Mouse (Mus musculus) MEL (cell line): Measurements from ENCODE around the gene Ogfod2.

ENCODE experiments used
- CTCF ChIP-seq, 3 experiments: IDR thresholded peaks in 2 of 3; conservative IDR thresholded peaks in 1 of 3; 2 replicates each; pipeline ENCODE4 v1.5.1; 2011 to 2012; ENCODE audit warnings: low read length in 3 of 3, low read depth in 2 of 3, mild to moderate bottlenecking in 2 of 3, improper control_type of control experiment in 1 of 3, inconsistent platforms in 1 of 3, mixed read lengths in 1 of 3, moderate library complexity in 1 of 3; ENCODE audit not compliant: control insufficient read depth in 1 of 3, insufficient read depth in 1 of 3, poor library complexity in 1 of 3, severe bottlenecking in 1 of 3
- GABPA ChIP-seq: IDR thresholded peaks from 2 replicates; pipeline ENCODE4 v1.6.1; 2012; ENCODE audit warnings: low read depth, mild to moderate bottlenecking, inconsistent platforms, low read length, improper control_type of control experiment, moderate library complexity
- KAT2A ChIP-seq: conservative IDR thresholded peaks from 2 replicates; pipeline ENCODE4 v1.6.1; 2012; ENCODE audit warnings: low read depth, low read length, improper control_type of control experiment, inconsistent platforms
- MAX ChIP-seq: IDR thresholded peaks from 2 replicates; pipeline ENCODE4 v1.6.1; 2011; ENCODE audit warnings: low read length, improper control_type of control experiment
- MYB ChIP-seq: IDR thresholded peaks from 2 replicates; pipeline ENCODE4 v1.6.1; 2011; ENCODE audit warnings: mild to moderate bottlenecking, low read depth, low read length, improper control_type of control experiment
- POLR2A ChIP-seq, 2 experiments: IDR thresholded peaks; 2 replicates each; pipeline ENCODE4 v1.6.1; 2011 to 2012; ENCODE audit warnings: low read length in 2 of 2, mild to moderate bottlenecking in 2 of 2, control low read depth in 1 of 2, improper control_type of control experiment in 1 of 2, low read depth in 1 of 2, moderate library complexity in 1 of 2; ENCODE audit not compliant: control insufficient read depth in 1 of 2, insufficient read depth in 1 of 2, poor library complexity in 1 of 2
- SIN3A ChIP-seq: IDR thresholded peaks from 2 replicates; pipeline ENCODE4 v1.6.1; 2012; ENCODE audit warnings: low read length, improper control_type of control experiment, inconsistent platforms
- TAL1 ChIP-seq: IDR thresholded peaks from 2 replicates; pipeline ENCODE4 v1.6.1; 2012; ENCODE audit warnings: mild to moderate bottlenecking, inconsistent platforms, low read length, moderate library complexity, mixed read lengths
- TBP ChIP-seq: IDR thresholded peaks from 2 replicates; pipeline ENCODE4 v1.8.0; 2011; ENCODE audit warnings: low read depth, low read length, improper control_type of control experiment
- USF1 ChIP-seq: IDR thresholded peaks from 2 replicates; pipeline ENCODE4 v1.6.1; 2014; ENCODE audit warnings: low read depth, mild to moderate bottlenecking, inconsistent platforms, low read length, improper control_type of control experiment, moderate library complexity
- USF2 ChIP-seq, 2 experiments: IDR thresholded peaks; 2 replicates each; pipeline ENCODE4 v1.6.1; 2011 to 2012; ENCODE audit warnings: improper control_type of control experiment in 2 of 2, low read length in 2 of 2, borderline replicate concordance in 1 of 2, inconsistent platforms in 1 of 2, low read depth in 1 of 2, mild to moderate bottlenecking in 1 of 2; ENCODE audit not compliant: insufficient read depth in 1 of 2
- ZMIZ1 ChIP-seq: IDR thresholded peaks from 2 replicates; pipeline ENCODE4 v1.6.1; 2012; ENCODE audit warnings: low read depth, mild to moderate bottlenecking, inconsistent platforms, low read length, improper control_type of control experiment, moderate library complexity

DNA sequence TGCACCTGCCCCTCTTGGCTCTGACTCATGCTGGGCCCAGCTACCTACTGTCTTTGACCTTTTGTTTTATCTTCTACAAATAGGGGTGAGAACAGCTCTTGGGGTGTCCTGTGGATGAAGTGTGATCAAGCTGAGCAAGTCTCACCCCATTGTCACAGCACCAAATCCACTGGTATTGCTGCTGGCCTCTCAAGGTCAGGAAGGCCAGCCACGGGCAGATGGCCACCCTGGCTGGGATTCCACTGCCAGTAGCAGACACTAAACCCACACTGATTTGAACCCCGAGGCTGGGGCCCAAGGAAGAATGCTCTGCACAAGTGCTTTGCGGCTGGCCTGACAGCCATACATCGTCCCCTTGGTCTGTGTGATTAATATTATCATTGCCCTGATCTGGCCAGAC, 46.2 kb downstream of the Ogfod2 start:
- TF ChIP-seq SIN3A = no peak
- TF ChIP-seq ZMIZ1 = no peak
- no peak for TF ChIP-seq CTCF (IDR thresholded peaks at IDR 0.05 in 2 of 3, conservative IDR thresholded peaks at IDR 0.05 in 1 of 3; ENCODE audit: control insufficient read depth in 1 of 3, insufficient read depth in 1 of 3, low read depth in 2 of 3, low read length in 3 of 3, poor library complexity in 1 of 3, severe bottlenecking in 1 of 3)
- TF ChIP-seq POLR2A (IDR thresholded peaks at IDR 0.05; ENCODE audit: control insufficient read depth in 1 of 2, insufficient read depth in 1 of 2, low read depth in 1 of 2, low read length in 2 of 2, poor library complexity in 1 of 2) = no peak
- TF ChIP-seq KAT2A = no peak
- TF ChIP-seq MAX = no peak
- no peak for TF ChIP-seq TAL1
- no peak for TF ChIP-seq USF1
- no peak for TF ChIP-seq GABPA
- no peak for TF ChIP-seq USF2 (IDR thresholded peaks at IDR 0.05; ENCODE audit: borderline replicate concordance in 1 of 2, insufficient read depth in 1 of 2, low read depth in 1 of 2, low read length in 2 of 2)
- TF ChIP-seq TBP = no peak
- TF ChIP-seq MYB = no peak
